Mouse (Mus musculus) ovary, postnatal 10 days (tissue): ENCODE data around the gene Mtcl1.

Experiments
- DNase-seq: peaks from one replicate; pipeline ENCODE4 v3.0.0; 2022; ENCODE audit warnings: low spot score

The Mtcl1 gene

DNA sequence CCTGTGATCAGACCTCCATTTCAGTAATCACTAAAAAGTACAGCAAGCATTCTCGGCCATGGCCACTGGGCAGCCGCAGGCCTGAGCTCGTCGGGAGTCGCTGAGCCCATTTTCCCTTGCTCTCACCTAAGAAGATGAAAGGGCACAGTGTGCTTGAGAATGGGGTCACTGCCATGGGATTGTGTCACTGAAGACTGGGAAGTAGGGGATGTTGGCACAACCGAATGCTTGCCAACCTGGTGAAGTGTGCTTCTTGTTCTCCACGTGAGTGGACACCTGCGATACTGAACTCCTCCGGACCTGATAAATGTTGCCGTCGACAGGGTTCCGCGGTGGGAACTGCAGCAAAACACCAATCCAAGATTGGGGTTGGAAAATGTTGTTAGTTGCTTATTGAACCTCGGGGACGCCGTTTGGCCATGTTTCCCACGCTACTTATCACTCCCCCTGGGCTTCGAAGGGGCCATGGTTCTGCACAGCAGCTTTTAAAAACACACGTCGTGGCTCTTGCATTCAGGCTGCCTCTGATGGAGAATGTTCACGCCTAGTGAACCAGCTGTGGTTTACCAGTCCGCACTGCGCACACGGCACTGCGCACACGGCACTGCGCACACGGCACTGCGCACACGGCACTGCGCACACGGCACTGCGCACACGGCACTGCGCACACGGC lies 85.6 kb downstream of the Mtcl1 start:
- DNase-seq = no peak

DNA sequence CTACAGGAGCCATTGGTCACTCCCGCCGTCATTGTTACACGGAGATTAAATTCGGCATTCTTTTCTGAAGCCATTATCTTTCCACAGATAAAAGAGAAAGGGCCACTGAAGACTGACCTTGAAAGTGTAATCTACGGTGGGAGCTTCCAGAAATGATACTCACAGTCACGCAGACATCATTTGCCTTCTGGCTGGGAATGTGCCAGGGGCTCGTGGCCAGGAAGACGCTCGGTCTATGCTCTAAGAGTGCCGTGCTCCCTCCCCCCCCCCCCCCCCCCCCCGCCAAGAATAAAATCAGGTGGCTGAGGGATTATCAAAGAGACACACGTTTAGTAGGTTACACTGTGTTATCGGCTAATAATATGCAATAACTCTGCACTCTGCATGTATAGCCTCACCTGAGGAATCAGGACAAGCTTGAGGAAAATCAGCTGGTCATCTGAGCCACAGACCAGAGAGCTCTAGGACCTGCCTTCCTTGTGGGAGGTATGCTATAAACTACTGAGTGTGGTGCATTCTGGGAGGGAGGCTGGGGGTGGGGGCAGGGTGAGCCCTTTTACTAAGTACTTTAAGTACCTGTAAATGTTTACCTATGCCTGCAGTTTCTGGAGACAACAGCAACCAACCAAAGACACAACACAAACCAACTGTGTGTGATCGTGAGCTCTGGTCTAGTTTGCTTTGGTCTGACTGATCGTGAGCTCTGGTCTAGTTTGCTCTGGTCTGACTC lies 87.1 kb downstream of the Mtcl1 start:
- no peak for DNase-seq

DNA sequence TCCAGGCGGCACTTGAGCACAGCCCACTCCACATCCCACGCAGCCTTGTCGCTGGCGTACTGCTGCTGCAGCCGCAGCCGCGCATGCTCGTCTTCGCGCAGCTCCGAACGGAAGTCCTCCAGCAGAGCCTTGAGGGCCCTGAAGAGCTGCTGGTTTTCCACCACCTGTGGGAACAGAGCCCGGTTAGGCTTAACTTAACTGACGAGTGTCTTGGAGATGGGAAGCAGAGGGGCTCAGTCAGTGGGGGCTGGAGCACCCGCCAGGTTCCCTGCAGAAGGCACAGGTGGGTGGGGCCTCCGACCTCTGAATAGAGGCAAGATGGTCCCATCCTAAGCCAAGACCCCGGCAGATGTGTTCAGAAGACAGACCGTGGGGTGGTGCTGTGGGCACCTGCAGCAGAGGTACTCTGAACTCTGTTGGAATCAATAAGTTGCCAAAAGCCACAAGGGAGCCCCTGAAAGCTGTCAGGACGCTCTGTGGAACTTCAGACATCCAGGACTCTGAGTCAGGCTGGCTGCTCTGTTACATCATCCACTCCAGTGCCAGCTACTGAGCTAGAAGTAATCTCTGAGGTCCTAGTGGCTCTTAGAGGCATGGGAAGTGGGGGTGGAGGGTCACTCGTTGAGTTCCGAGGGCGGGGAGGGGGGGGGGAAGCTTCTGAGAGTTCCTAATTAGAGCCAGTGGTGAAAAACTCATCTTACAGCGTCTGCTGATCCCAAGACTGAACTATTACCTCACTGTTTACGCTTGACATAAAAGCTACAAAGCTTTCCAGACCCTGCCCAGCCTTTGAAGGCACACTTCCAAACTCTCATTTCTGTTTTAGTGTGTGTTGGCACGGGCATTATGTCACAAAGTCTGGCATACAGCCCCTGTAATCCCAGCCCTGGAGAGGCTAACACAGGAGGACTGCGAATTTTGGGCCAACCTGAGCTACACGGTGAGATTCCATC lies 91.2 kb downstream of the Mtcl1 start:
- DNase-seq = no peak

DNA sequence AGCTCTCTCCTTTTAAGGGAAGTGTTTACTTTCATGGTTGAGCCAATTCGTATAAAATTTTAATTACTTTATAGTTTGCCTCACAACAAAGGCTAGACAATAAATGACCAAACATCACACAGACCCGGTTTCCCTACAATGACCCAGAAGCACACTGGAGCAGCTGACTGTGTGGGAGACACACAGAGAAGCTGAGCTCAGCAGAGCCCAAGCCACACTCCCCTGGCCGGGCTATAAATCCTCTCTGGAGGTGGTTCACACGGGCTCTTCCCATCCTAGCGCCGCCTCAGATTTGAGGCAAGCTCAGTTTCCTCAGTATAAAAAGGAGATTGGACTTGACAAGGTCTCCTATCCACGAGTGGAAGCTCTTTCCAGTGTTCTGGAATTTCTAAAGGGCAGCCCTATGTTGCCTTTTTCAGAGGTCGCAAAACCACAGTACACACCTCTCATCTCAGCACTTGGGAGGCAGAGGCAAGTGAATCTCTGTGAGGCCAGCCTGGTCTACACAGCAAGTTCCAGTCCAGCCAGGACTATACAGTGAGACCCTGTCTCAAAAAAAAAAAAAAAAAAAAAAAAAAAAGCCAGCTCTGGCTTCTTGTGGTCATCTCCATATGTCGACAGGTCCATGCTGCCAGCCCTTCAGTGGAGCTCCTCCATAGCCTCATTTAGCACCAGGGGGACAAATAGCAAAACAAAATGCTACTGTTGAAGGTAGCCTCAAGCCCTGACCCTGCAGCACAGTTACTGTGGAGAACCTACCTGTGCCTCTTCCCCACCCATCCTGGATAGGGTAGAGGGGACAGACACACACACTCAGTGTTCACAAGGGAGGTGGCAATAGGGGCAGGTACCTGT lies 92.2 kb downstream of the Mtcl1 start:
- no peak for DNase-seq

DNA sequence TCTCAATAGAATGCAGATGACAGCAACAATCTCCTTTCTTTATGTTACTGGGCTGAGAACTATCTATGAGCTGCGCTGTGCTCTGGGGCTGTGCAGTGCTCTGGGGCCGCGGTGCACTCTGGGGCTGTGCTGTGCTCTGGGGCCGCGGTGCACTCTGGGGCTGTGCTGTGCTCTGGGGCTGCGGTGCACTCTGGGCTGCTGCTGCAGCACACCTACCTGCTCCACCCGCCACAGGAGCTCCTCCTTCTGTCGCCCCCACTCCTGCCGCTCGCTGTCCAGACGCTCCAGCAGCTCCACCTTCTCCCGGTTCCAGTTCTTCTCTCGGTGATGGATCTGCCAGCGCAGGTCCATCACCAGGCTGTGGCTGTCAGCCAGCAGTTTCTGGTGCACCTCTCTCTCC lies 95.6 kb downstream of the Mtcl1 start:
- no peak for DNase-seq

DNA sequence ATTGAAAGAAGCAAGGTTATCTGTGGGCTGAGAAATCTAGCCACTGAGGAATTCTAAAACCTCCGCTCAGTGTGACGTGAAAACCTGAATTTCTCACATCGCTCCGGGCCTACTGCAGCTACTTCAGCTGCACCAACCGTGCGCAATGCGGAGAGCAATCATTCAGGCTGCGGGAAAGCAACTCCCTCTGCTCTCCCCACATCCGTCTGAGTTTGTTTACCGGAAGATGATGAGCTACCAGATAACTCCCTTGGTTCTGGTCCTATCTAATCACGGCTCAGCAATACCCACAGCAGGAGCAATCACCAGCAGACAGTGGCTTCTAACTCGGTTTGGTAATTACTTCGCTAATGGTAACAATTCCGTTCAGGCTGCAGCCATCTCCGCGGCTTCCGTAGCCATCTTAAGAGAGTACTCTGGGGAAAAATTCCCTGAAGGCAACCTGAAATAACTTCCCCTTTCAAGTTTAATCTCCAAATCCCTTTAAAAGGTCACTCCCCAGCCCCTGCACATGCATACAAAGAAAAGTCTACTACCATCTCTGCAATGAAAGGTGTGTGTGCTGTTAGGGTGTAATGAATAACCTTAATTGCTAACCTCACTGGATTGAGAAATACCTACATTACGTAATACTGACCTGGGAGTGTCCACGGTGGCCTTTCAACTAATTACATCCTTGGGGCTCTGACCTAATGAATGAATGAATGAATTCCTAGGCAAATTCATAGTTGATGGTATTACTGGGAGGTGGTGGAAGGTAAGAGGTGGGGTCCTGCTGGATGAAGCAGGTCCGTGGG lies 96.5 kb downstream of the Mtcl1 start:
- DNase-seq = no peak

DNA sequence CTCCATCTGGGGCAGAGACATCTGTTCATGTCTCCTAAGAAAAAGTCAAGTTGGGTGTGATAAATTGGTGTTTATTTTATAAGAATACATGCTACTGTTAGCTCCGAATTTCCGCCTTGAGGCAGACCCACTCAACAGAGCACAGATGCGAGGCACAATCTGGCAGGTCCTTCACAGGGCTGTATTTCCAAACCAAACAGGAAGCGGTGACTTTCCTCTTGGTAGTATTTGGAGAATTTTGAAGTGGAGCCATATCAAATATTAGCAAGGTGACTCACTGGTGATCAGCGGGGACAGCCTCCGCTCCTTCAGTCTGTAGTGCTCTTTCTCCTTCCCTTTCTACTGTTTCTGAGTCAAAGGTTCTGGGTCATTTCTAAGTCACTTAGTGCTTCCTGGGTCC lies 97.3 kb downstream of the Mtcl1 start:
- DNase-seq = no peak

DNA sequence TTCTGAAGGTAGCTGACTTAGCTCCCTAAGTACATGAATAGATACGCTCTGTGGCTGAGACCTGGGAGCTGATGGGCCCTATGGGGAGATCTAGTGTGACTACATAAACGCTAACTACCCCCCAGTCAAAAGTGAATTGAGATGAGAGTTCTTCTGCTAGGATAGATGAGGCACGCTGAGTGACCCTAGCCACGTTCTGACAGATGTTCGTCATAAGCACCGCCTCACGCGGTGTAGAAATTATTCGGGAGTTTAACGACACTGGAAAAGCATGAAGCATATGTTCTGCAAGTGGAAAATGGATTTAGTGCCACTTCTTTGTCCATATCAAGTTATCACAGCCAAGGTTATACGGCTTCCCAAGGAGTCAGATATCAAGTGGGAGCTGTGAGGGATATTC lies 98.9 kb downstream of the Mtcl1 start:
- no peak for DNase-seq

DNA sequence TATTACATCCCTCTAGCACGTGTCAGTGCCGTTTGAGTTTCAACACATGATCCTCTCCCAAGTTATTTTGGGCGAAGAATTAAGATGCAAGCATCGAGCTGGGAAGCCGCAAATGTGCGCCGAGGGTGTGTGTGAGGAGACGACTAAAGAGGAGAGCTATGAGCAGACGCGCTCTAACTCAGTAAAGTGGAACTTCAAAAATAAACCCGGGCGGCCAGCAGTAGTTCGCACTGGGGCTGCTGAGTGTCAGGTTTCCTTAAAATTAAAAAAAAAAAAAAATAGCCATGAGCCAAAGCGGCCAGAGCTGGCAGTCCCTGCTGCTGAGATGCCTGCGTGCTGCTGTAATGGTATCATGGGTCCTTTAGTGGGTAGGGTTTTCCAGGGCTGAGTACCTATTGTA lies 99.4 kb downstream of the Mtcl1 start:
- DNase-seq = no peak

DNA sequence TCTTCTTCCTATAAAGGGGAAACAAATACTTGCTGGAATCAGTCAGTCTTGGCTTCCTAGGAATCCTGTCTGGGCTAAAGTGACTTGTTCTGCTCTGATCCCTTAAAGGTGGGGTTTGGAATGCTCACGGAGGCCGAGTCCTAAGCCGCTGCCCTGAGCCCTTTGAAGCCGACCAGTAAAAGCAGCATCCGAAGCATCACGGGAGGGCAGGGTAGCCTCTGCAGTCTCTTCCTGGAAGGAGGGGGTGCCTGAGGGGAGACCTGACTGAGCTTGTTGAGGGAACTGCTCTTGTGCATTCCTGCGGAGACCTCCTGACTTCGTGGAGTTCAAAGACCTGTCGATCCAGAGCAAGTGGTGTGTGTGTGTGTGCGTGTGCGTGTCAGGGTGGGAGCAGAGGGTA lies 103.2 kb downstream of the Mtcl1 start:
- DNase-seq = no peak

DNA sequence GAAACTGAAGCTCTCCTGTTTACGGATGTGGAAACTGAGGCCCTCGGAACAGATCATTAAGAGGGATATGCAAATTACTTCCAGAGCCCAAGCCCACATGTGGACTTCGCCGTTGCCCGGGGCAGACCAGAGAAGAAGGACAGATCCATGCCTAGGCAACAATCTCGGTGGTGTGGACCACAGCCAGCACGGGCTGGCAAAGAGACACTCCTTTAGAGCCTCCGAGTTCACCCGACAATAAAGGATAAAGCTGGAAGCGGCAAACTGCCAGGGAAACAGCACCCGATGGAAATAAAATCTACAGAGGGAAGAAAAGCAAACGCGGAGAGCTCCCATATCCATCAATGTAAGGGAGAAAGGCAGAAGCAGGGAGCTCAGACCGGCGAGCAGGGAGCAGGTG lies 103.9 kb downstream of the Mtcl1 start:
- DNase-seq = no peak

DNA sequence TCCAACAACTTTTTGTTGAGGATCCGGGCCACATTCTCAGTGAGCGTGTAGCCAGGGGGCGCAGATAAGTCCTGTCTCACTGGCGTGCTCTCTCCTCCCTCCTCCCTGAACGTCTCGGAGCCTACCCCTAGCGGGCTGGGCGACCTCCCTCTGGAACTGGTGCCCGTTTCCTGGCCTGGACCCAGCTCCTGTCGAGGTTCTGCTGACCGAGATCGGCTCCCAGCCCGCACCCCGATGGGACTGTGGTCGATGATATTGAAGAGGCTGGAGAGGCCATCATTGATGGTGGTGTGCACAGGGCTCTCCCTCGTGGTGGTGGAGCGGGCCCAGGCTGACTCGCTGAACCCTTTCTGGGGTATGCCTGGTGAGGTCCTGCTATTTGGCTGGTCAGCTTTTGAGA lies 106.6 kb downstream of the Mtcl1 start:
- no peak for DNase-seq

DNA sequence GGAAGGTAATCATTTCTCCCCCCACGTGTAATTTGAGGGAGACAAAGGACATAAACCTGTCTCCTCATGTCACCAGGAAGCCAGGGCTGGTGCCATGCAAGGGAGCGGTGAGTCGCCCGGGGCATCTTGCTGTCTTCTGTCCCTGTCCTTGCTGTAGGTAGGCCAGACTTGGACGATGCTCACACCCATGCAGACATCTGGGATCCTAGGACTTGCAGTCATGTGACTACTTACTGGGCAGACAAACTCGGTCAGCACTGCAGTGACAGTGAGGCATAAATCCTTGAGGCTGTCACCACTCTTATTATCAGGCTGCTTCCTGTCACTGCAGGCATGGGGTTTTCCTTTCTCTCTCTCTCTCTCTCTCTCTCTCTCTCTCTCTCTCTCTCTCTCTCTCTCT lies 107.9 kb downstream of the Mtcl1 start:
- no peak for DNase-seq

DNA sequence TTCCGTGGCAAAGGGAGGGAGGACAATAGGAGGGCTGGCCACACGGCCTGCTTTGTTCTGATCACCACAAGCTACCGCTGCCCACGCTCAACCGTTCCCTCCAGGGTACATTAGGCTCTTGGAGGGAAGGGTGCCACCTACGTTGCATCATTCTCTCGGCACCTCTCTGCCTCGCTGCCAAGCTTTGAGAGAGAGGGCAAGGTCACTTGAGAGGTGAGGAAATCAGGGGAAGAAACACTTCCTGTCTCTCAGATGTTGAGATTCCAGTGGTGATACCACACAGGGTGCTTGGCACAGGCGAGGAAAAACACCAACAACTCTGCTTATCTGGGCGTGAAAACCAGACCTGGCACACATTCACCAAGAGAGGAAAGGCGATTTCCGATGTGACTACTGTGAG lies 108.8 kb downstream of the Mtcl1 start:
- DNase-seq = no peak

DNA sequence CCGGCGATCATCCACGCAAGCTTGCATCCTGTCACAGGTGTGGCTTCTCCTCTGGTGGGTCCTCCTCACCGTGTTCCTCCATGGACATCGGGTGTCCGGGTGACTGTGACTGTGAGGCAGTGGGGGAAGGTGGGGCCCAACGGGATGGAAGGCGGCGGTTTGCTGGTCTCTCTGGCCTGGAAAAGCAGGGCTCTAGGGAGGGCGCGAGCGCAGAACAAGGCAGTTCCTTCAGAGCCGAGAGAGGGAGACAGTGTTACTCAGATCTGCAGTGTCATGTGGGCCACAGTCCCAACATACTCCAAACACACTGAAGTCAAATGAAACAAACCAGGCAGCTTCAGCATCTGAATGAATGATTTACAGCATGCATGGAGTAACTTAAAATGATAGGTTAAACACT lies 111.6 kb downstream of the Mtcl1 start:
- DNase-seq = no peak

DNA sequence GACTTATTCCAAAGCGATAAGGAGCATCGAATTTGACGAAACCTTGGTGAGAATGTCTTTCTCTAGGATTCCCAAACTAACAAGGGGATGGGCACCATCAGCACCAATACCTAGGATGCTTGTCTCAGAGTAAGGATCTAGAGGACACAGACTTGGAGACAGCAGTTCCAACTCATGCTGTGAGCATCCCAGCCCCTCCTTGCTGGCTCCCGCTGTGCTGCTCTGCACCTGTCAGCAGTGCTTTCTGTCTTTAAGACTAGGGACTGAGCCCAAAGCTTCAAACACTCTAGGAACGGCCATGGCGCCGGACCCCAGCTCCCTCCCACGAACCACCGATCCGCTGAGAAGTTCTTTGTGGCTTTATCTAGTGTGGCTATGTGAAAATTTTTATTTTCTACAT lies 114.0 kb downstream of the Mtcl1 start:
- no peak for DNase-seq

DNA sequence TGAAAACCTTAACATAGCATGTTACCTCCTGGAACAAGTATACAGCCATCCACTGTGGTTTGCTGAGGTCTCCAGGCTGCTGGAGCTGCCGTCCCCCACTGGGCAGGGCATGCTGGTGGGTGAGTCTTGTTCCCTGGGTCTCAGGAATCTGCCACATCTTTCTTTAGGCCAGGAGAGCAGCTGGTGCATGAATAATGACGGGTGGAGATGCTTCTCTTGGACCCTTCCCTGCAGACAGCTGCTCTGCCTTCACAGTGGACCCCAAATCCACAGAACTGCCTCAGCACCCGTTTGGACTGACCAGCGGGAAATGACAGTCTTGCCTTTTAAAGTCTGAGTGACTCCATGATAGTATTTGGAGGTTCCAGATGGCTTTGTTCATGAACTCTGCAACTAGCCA lies 114.7 kb downstream of the Mtcl1 start:
- DNase-seq = no peak

DNA sequence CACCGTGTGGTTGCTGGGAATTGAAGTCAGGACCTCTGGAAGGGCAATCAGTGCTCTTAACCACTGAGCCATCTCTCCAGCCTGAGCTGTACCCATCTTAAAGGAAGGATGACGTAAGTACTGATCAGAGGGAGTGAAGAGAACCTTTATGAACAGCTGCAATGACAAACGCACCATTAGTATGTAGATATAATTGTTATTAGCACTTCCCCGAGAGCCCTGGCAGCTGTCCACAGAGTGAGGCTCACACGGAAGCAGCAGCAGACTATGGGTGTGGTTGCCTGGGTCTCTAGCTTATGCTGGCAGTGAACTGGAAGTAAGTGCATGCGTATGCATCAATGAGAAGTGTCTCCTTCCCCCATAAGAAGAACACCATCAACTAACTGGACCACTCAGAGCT lies 118.3 kb downstream of the Mtcl1 start:
- DNase-seq = no peak

DNA sequence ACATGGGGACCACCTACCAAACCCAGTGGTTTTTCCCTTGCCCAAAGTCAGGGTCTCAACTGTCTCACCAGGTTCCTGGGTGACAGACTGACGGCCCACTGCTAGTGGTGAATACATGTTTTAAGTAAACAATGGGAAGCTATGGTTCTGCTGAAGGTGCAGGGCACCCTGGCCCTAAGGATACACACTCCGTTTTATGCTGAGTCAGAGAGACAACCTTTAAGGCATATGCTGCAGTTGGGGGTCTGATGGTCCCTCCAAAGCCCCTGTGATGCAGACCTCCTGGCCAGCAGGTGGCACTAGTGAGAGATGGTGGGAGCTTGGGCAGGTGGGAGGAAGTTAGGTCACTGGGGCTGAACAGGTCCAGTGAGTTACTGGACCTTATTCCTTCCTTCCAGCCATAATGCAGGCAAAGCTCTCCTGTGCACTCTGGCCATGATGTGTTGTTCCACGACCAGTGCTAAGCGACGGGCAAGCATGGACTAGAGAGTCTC lies 123.0 kb downstream of the Mtcl1 start:
- DNase-seq = no peak

DNA sequence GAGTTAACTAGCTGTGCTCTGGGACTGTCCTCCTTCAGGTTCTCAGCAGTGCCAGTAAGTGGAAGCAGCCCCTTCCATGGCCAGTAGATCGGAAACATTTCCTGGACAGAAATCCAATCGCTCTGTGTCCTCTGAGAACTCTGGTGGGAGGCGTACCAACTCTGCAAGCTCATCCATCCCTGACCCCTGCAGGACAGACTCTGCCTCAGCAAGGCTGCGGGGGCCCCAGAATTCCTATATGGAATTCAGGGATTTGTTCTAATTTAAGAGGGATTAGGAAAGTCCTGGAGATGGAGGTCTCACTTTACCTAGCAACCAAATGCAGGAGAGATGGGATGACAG lies 123.4 kb downstream of the Mtcl1 start:
- DNase-seq = no peak
